Mouse (Mus musculus) erythroblast, embryonic 14.5 days (primary cell): ENCODE results near the gene Ell3.

Experiments
- GATA1 ChIP-seq: IDR thresholded peaks from 2 replicates; pipeline ENCODE4 v1.6.1; 2012; ENCODE audit warnings: low read length, inconsistent platforms, mixed read lengths
- TAL1 ChIP-seq: IDR thresholded peaks from 3 replicates; pipeline ENCODE4 v1.6.1; 2012; ENCODE audit warnings: low read length, inconsistent platforms, mixed read lengths

DNA sequence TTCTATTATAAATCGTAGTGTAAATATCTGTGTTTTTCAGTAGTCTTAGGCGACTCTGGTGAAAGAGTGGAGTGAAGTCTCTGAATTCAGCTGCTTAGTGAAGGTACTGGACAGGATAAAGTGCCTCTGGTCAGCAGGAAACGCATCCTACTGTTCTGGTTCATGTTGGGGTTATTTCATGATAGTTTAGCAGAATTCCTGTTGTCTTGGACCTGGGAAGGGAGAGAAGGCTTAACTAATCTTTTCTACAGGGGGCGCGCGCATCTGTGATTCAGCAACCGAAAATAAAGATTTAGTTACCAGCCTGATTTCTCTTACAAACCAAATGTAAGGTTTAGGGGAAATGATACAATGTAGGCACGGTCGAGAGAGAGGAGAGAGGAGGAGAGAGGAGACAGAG, 4.1 kb upstream of the Ell3 start:
- TF ChIP-seq GATA1 (no peak), TAL1 (no peak)
